ENCODE assay signal across 30 mouse cellular contexts in genomic region chr3:142546690-142547089, GRCm38 (mm10). TPM values are rescaled to one million over a fixed set of nuclear protein-coding genes. Genes with fewer than 3 reads are reported as not detected.
DNase-seq lines count a peak whose midpoint lies in the region; ATAC-seq lines count a peak whose summit lies in the region.
"Had no signal": no experiment of that assay in that cellular context is flagged by ENCODE, and none has a peak within 500 bp of the region (broad histone marks: within the 10 kb centered on the region; RNA-seq: fewer than 3 reads in every experiment).

No protein-coding gene starts in this region.

- peak; percentile 25 for DNase-seq in kidney, adult 9 months
- no peak for DNase-seq in kidney, postnatal 14 days
- peak; percentile 56 for DNase-seq in CD4-positive, CD25-positive, alpha-beta regulatory T cell, adult 2 months (ENCODE audit: low read depth, low spot score)
- DNase-seq in Muller cell, postnatal 12 days (ENCODE audit: inconsistent ontology term), result peak; percentile 62
- DNase-seq in heart, postnatal 4 days, result no peak
- no peak for DNase-seq in layer of hippocampus, postnatal 14 days (ENCODE audit: low spot score in 2 of 2)
- DNase-seq: adrenal gland, adult 8-10 months; cerebellum, adult 8-10 months; cerebellum, postnatal 36 days; gastrocnemius, postnatal 14 days; heart, adult 11 months; liver, embryonic 13.5 days; lung, adult 2 months; lung, postnatal 14 days; right cerebral cortex, postnatal 14 days; thymus, adult 2 months had no signal

- ATAC-seq in inflammation-experienced regulatory T-cells, adult 6 months, result peak; percentile 70
- ATAC-seq: forebrain, embryonic 16.5 days; midbrain, embryonic 16.5 days had no signal

RNA-seq across cellular contexts. Expression of gene Gbp3, which starts 13.1 kb away (rescaled TPM):
- 100 to 1,000 TPM in 1 of 3 experiments, 10 to 100 TPM in 2; 71.3 to 113 (median 80.8) TPM for polyA plus RNA-seq in inflammation-experienced regulatory T-cells, adult 6 months (2017; shearing (Covaris generic))
- 1 to 10 TPM; 5.8 to 9.1 TPM for total RNA-seq in heart, postnatal 4 days (2021)
- 1 to 10 TPM; 3.0 to 3.9 TPM for total RNA-seq in layer of hippocampus, postnatal 14 days (2021)

RNA-seq across cellular contexts. Expression of gene Gbp7, which starts 16.5 kb away (rescaled TPM):
- polyA plus RNA-seq in inflammation-experienced regulatory T-cells, adult 6 months (2017; shearing (Covaris generic)), result 100 to 1,000 TPM; 180 to 223 (median 211) TPM
- total RNA-seq in heart, postnatal 4 days (2021), result 1 to 10 TPM; 5.3 to 5.6 TPM
- 1 to 10 TPM; 2.7 to 2.8 TPM for total RNA-seq in layer of hippocampus, postnatal 14 days (2021)
- polyA plus RNA-seq: C2C12 had no signal

RNA-seq across cellular contexts. Expression of gene Gbp2b, which starts 48.0 kb away (rescaled TPM):
- polyA plus RNA-seq in inflammation-experienced regulatory T-cells, adult 6 months (2017; shearing (Covaris generic)), result 10 to 100 TPM in 2 of 3 experiments, under 1 TPM in 1; 0.68 to 84.0 (median 22.4) TPM
- under 1 TPM in 1 of 2 experiments, not detected in 1; 0.09 TPM for total RNA-seq in heart, postnatal 4 days (2021)
- not detected for total RNA-seq in layer of hippocampus, postnatal 14 days (2021)
- total RNA-seq: layer of hippocampus, postnatal 10 days; left cerebral cortex, postnatal 10 days had no signal
- polyA plus RNA-seq: embryonic facial prominence, embryonic 15.5 days; forebrain, embryonic 16.5 days; heart, embryonic 11.5 days; heart, postnatal 0 days; hindbrain, embryonic 12.5 days; kidney, embryonic 14.5 days; limb, embryonic 12.5 days; liver, embryonic 13.5 days; midbrain, embryonic 16.5 days; neural tube, embryonic 11.5 days; stomach, postnatal 0 days had no signal

RNA-seq across cellular contexts. Expression of gene Gbp5, which starts 52.9 kb away (rescaled TPM):
- polyA plus RNA-seq in inflammation-experienced regulatory T-cells, adult 6 months (2017; shearing (Covaris generic)), result 10 to 100 TPM; 12.0 to 15.8 (median 12.4) TPM
- total RNA-seq in heart, postnatal 4 days (2021), result 1 to 10 TPM; 2.5 to 3.2 TPM
- 1 to 10 TPM; 1.3 to 1.5 TPM for total RNA-seq in layer of hippocampus, postnatal 14 days (2021)
- polyA plus RNA-seq: C2C12; forebrain, embryonic 16.5 days; heart, embryonic 11.5 days; kidney, embryonic 14.5 days; limb, embryonic 12.5 days had no signal

Comparison
In these comparisons a context has a peak if more than half of its experiments do, and no peak if none do; other contexts are left out.
1. DNase-seq: peak in kidney, adult 9 months (single experiment), CD4-positive, CD25-positive, alpha-beta regulatory T cell, adult 2 months (single experiment) and Muller cell, postnatal 12 days (single experiment); none in kidney, postnatal 14 days (single experiment), heart, postnatal 4 days (single experiment) and layer of hippocampus, postnatal 14 days (0 of 2).